Mouse (Mus musculus) liver, adult 2 months (tissue): ENCODE results near the gene Rnf20. TPM values are rescaled to one million over a fixed set of nuclear protein-coding genes. Genes with fewer than 3 reads are reported as not detected.
A peak's percentile ranks its signal among the peaks of the same experiment; 100 is the strongest.

Experiments used
- DNase-seq: peaks from one replicate; pipeline ENCODE4 v3.0.0-alpha.2; 2011; ENCODE audit warnings: low read depth, low spot score; ENCODE audit errors: extremely low read depth
- H3K27ac ChIP-seq: fragments of 200-500 bp; replicated peaks from 2 replicates; pipeline ENCODE4 v1.5.1; 2012; ENCODE audit warnings: low read depth, mild to moderate bottlenecking, control low read depth, inconsistent platforms, low read length; ENCODE audit not compliant: insufficient read depth
- H3K27me3 ChIP-seq: fragments of 200-500 bp; 2 replicates; pipeline ENCODE4 v1.6.1; 2012; ENCODE audit warnings: mild to moderate bottlenecking, moderate library complexity, low read length, inconsistent platforms; ENCODE audit not compliant: control insufficient read depth, insufficient read depth
- H3K36me3 ChIP-seq: fragments of 200-500 bp; 2 replicates; pipeline ENCODE4 v1.6.1; 2012; ENCODE audit warnings: low read length, inconsistent platforms; ENCODE audit not compliant: control insufficient read depth, insufficient read depth
- H3K4me1 ChIP-seq: fragments of 200-500 bp; 2 replicates; pipeline ENCODE4 v1.6.1; 2011; ENCODE audit warnings: low read length; ENCODE audit not compliant: control insufficient read depth, insufficient read depth
- H3K4me3 ChIP-seq: fragments of 200-500 bp; 2 replicates; pipeline ENCODE4 v1.5.1; 2011; ENCODE audit warnings: low read depth, mild to moderate bottlenecking, control low read depth, low read length, moderate library complexity; ENCODE audit not compliant: insufficient read depth
- H3K79me2 ChIP-seq: fragments of 200-500 bp; 2 replicates; pipeline ENCODE4 v1.6.1; 2012; ENCODE audit warnings: inconsistent platforms, mild to moderate bottlenecking, low read length, moderate library complexity; ENCODE audit not compliant: control insufficient read depth, insufficient read depth
- H3K9ac ChIP-seq: fragments of 200-500 bp; 2 replicates; pipeline ENCODE4 v1.6.1; 2012; ENCODE audit warnings: low read depth, mild to moderate bottlenecking, control low read depth, inconsistent platforms, low read length
- CTCF ChIP-seq: fragments of 200-500 bp; IDR thresholded peaks from 2 replicates; pipeline ENCODE4 v1.5.1; 2011; ENCODE audit warnings: low read depth, low read length, control low read depth
- POLR2A ChIP-seq: fragments of 200-500 bp; IDR thresholded peaks from 2 replicates; pipeline ENCODE4 v1.6.1; 2011; ENCODE audit warnings: low read length, control low read depth; ENCODE audit not compliant: insufficient read depth; ENCODE audit errors: extremely low read depth
- WGBS: fragments of 180-500 bp; shearing (Covaris S2); methylation state at CpG from one replicate; pipeline ENCODE4 v1.1.7; 2018; 5-methylcytosine and 5-hydroxymethylcytosine counted together
- polyA plus RNA-seq: library from polyadenylated mRNA; depleted of rRNA; stranded (reverse); fragments of >200 nt; gene quantifications from 2 replicates; pipeline ENCODE4 v1.2.3, GENCODE M21; 2012; rRNA removed
- total RNA-seq: library from RNA; depleted of rRNA; stranded (reverse); fragments of >200 nt; gene quantifications from 2 replicates; pipeline ENCODE4 v1.2.3, GENCODE M21; 2014; rRNA removed

Rnf20 gene
- total RNA-seq: 18.3 and 20.0 TPM in 2 replicates
- 8.5 and 8.7 TPM in 2 replicates for polyA plus RNA-seq

- peak within 1 kb of the TSS; percentile 91 for H3K4me3 ChIP-seq
- H3K4me1 ChIP-seq: 0 out of 2 replicates have a peak, but pooled peaks cover 2% of the 10 kb centered on the region
- H3K36me3 ChIP-seq: peaks cover 18% of the 10 kb centered on the region
- DNase-seq: peak; percentile 89
- no peaks in the 10 kb centered on the region for H3K27me3 ChIP-seq
- H3K9ac ChIP-seq: peak within 1 kb of the TSS; percentile 84
- TF ChIP-seq CTCF: no peak
- peak; percentile 85; the same call in 1 of the 2 replicates for TF ChIP-seq POLR2A
- H3K79me2 ChIP-seq: 0 out of 2 replicates have a peak, but pooled peaks cover 3% of the 10 kb centered on the region
- WGBS: 3% methylated on average over 37 of the region's 37 CpGs
- H3K27ac ChIP-seq: peak within 1 kb of the TSS; percentile 48
Observed at GRCm38 (mm10) chr4:49631319-49632138, at the start of gene Rnf20. Gene Rnf20, plus strand, starts transcription at chr4:49632006.

GRCm38 (mm10) chr4:49583965-49584831 is 47.6 kb upstream of the Rnf20 start:
- no peaks in the 10 kb centered on the region for H3K79me2 ChIP-seq
- 71% methylated on average over 14 of the region's 14 CpGs for WGBS
- H3K27ac ChIP-seq: no peak overlapping the region
- no peak for TF ChIP-seq CTCF
- TF ChIP-seq POLR2A: no peak
- H3K27me3 ChIP-seq: no peaks in the 10 kb centered on the region
- DNase-seq: no peak
- no peak overlapping the region for H3K4me3 ChIP-seq
- no peaks in the 10 kb centered on the region for H3K4me1 ChIP-seq
- H3K36me3 ChIP-seq: no peaks in the 10 kb centered on the region
- no peak overlapping the region for H3K9ac ChIP-seq

GRCm38 (mm10) chr4:49585524-49586101 is 46.2 kb upstream of the Rnf20 start:
- Histone ChIP-seq H3K36me3 (no peaks in the 10 kb centered on the region), H3K79me2 (no peaks in the 10 kb centered on the region), H3K27me3 (no peaks in the 10 kb centered on the region), H3K4me1 (no peaks in the 10 kb centered on the region), H3K27ac (no peak overlapping the region), H3K9ac (no peak overlapping the region), H3K4me3 (no peak overlapping the region)
- DNase-seq: no peak
- 76% methylated on average over 7 of the region's 7 CpGs for WGBS
- TF ChIP-seq CTCF (no peak), POLR2A (no peak)

GRCm38 (mm10) chr4:49586811-49587210 is 45.0 kb upstream of the Rnf20 start:
- no peak overlapping the region for H3K9ac ChIP-seq
- WGBS: 95% methylated on average over 10 of the region's 10 CpGs

GRCm38 (mm10) chr4:49590152-49590551 is 41.7 kb upstream of the Rnf20 start:
- Histone ChIP-seq H3K4me1 (no peaks in the 10 kb centered on the region), H3K27me3 (no peaks in the 10 kb centered on the region), H3K4me3 (no peak overlapping the region), H3K9ac (no peak overlapping the region), H3K27ac (no peak overlapping the region), H3K79me2 (no peaks in the 10 kb centered on the region), H3K36me3 (no peaks in the 10 kb centered on the region)
- DNase-seq: no peak
- TF ChIP-seq POLR2A: no peak
- TF ChIP-seq CTCF: no peak
- WGBS: 69% methylated on average over 2 of the region's 2 CpGs

More at GRCm38 (mm10) chr4:49586811-49587210, 45.0 kb upstream of the Rnf20 start:
- DNase-seq: no peak
- Histone ChIP-seq H3K27me3 (no peaks in the 10 kb centered on the region), H3K36me3 (no peaks in the 10 kb centered on the region), H3K4me1 (no peaks in the 10 kb centered on the region), H3K79me2 (no peaks in the 10 kb centered on the region), H3K27ac (no peak overlapping the region), H3K4me3 (no peak overlapping the region)
- TF ChIP-seq POLR2A (no peak), CTCF (no peak)
